Mouse (Mus musculus) spleen, postnatal 4 days (tissue): Measurements from ENCODE around the gene Depdc5.
A peak's percentile ranks its signal among the peaks of the same experiment; 100 is the strongest.

Experiments
- DNase-seq, 2 experiments: peaks; one replicate each; pipeline ENCODE4 v3.0.0; 2022; ENCODE audit warnings: low spot score in 2 of 2

Gene Depdc5

GRCm38 (mm10) chr5:32998783-32999182, 135.3 kb downstream of the Depdc5 start:
- no peak for DNase-seq

- DNase-seq: no peak
Observed at GRCm38 (mm10) chr5:33001111-33001510, 137.6 kb downstream of the Depdc5 start.

GRCm38 (mm10) chr5:33002781-33003180, 139.3 kb downstream of the Depdc5 start:
- DNase-seq: no peak

GRCm38 (mm10) chr5:33003500-33003899, 140.0 kb downstream of the Depdc5 start:
- DNase-seq: no peak

- DNase-seq: no peak
Observed at GRCm38 (mm10) chr5:33004110-33004509, 140.6 kb downstream of the Depdc5 start.

- no peak for DNase-seq
Observed at GRCm38 (mm10) chr5:33005442-33006145, 142.1 kb downstream of the Depdc5 start.

GRCm38 (mm10) chr5:33006670-33007069, 143.2 kb downstream of the Depdc5 start:
- no peak for DNase-seq

GRCm38 (mm10) chr5:33007371-33007770, 143.9 kb downstream of the Depdc5 start:
- DNase-seq: no peak

- DNase-seq: no peak
Observed at GRCm38 (mm10) chr5:33009301-33009700, 145.8 kb downstream of the Depdc5 start.

GRCm38 (mm10) chr5:33009818-33010812, 146.6 kb downstream of the Depdc5 start:
- no peak for DNase-seq

- no peak for DNase-seq
Observed at GRCm38 (mm10) chr5:33011132-33012106, 147.9 kb downstream of the Depdc5 start.

- DNase-seq: no peak
Observed at GRCm38 (mm10) chr5:33014096-33014495, 150.6 kb downstream of the Depdc5 start.

- no peak for DNase-seq
Observed at GRCm38 (mm10) chr5:33015579-33015978, 152.1 kb downstream of the Depdc5 start.

- DNase-seq: no peak
Observed at GRCm38 (mm10) chr5:33018189-33018560, 154.7 kb downstream of the Depdc5 start.

- DNase-seq: peak; percentile 97 to 99
Observed at GRCm38 (mm10) chr5:33018561-33019425, 155.3 kb downstream of the Depdc5 start, which contains the start of gene Ywhah. Ywhah (plus strand) TSS chr5:33018816.

- DNase-seq: peak; percentile 23 to 71
Observed at GRCm38 (mm10) chr5:33019426-33019821, 155.9 kb downstream of the Depdc5 start.

GRCm38 (mm10) chr5:33021622-33022021, 158.1 kb downstream of the Depdc5 start:
- DNase-seq: peak in 1 of 2 experiments; percentile 35

GRCm38 (mm10) chr5:33023337-33023736, 159.8 kb downstream of the Depdc5 start:
- no peak for DNase-seq

GRCm38 (mm10) chr5:33024474-33024873, 161.0 kb downstream of the Depdc5 start:
- DNase-seq: no peak

- DNase-seq: no peak
Observed at GRCm38 (mm10) chr5:33028656-33029055, 165.2 kb downstream of the Depdc5 start.
